Mouse (Mus musculus): ENCODE measurements around the gene Ubb. TPM values are rescaled to one million over a fixed set of nuclear protein-coding genes. Genes with fewer than 3 reads are reported as not detected.

Ubb gene
- polyA plus RNA-seq, 1 experiment from 2014 or later: 3,280 TPM

GRCm38 (mm10) chr11:62553633-62554032 lies 2.7 kb downstream of the Ubb start:
- Histone ChIP-seq H3K4me3 (peak overlapping the region; percentile 39), H3K9ac (no peak overlapping the region), H3K4me2 (peak overlapping the region; percentile 68), H3K4me1 (peaks cover 26% of the 10 kb centered on the region), H3K27me3 (no peaks in the 10 kb centered on the region), H3K36me3 (peaks cover 20% of the 10 kb centered on the region; the same call in 1 of the 2 replicates), H3K9me3 (no peaks in the 10 kb centered on the region), H3K27ac (no peak overlapping the region)
- WGBS: 78% methylated on average over 5 of the region's 5 CpGs
- ATAC-seq (ENCODE audit: insufficient number of reproducible peaks, low FRiP score, low TSS enrichment, low read depth): no peak

GRCm38 (mm10) chr11:62554163-62554855 lies 3.3 kb downstream of the Ubb start:
- H3K27me3 ChIP-seq: no peaks in the 10 kb centered on the region
- peak overlapping the region; percentile 68 for H3K4me2 ChIP-seq
- peaks cover 20% of the 10 kb centered on the region; the same call in 1 of the 2 replicates for H3K36me3 ChIP-seq
- no peak for ATAC-seq (ENCODE audit: insufficient number of reproducible peaks, low FRiP score, low TSS enrichment, low read depth)
- no peak overlapping the region for H3K27ac ChIP-seq
- no peak overlapping the region for H3K9ac ChIP-seq
- H3K9me3 ChIP-seq: no peaks in the 10 kb centered on the region
- H3K4me3 ChIP-seq: peak overlapping the region; percentile 39
- H3K4me1 ChIP-seq: peaks cover 30% of the 10 kb centered on the region
- WGBS: 69% methylated on average over 5 of the region's 5 CpGs

GRCm38 (mm10) chr11:62554934-62555517 lies 4.1 kb downstream of the Ubb start:
- H3K27me3 ChIP-seq: no peaks in the 10 kb centered on the region
- no peak overlapping the region for H3K9ac ChIP-seq
- no peak for ATAC-seq (ENCODE audit: insufficient number of reproducible peaks, low FRiP score, low TSS enrichment, low read depth)
- H3K4me2 ChIP-seq: no peak overlapping the region
- peaks cover 26% of the 10 kb centered on the region for H3K4me1 ChIP-seq
- peaks cover 20% of the 10 kb centered on the region; the same call in 1 of the 2 replicates for H3K36me3 ChIP-seq
- peak overlapping the region; percentile 33; the same call in 1 of the 2 replicates for H3K27ac ChIP-seq
- H3K4me3 ChIP-seq: peak overlapping the region; percentile 39; the same call in 1 of the 2 replicates
- no peaks in the 10 kb centered on the region for H3K9me3 ChIP-seq

GRCm38 (mm10) chr11:62555896-62556412 lies 5.0 kb downstream of the Ubb start:
- H3K9me3 ChIP-seq: no peaks in the 10 kb centered on the region
- H3K4me2 ChIP-seq: no peak overlapping the region
- H3K36me3 ChIP-seq: peaks cover 20% of the 10 kb centered on the region; the same call in 1 of the 2 replicates
- no peak for ATAC-seq (ENCODE audit: insufficient number of reproducible peaks, low FRiP score, low TSS enrichment, low read depth)
- no peak overlapping the region for H3K9ac ChIP-seq
- H3K4me3 ChIP-seq: no peak overlapping the region
- H3K4me1 ChIP-seq: peaks cover 31% of the 10 kb centered on the region
- H3K27ac ChIP-seq: 0 out of 2 replicates have a peak overlapping the region, but pooled peaks have one; percentile 33
- H3K27me3 ChIP-seq: no peaks in the 10 kb centered on the region

- 59% methylated on average over 5 of the region's 5 CpGs for WGBS
- H3K4me2 ChIP-seq: no peak overlapping the region
- no peaks in the 10 kb centered on the region for H3K27me3 ChIP-seq
- no peak overlapping the region for H3K4me3 ChIP-seq
- ATAC-seq (ENCODE audit: insufficient number of reproducible peaks, low FRiP score, low TSS enrichment, low read depth): no peak
- H3K27ac ChIP-seq: no peak overlapping the region
- H3K9ac ChIP-seq: no peak overlapping the region
- peaks cover 20% of the 10 kb centered on the region; the same call in 1 of the 2 replicates for H3K36me3 ChIP-seq
- peaks cover 31% of the 10 kb centered on the region for H3K4me1 ChIP-seq
- H3K9me3 ChIP-seq: no peaks in the 10 kb centered on the region
These were observed 6.2 kb downstream of the Ubb start for GRCm38 (mm10) chr11:62557205-62557604.

- H3K27ac ChIP-seq: no peak overlapping the region
- peaks cover 30% of the 10 kb centered on the region for H3K4me1 ChIP-seq
- no peak overlapping the region for H3K4me2 ChIP-seq
- no peak overlapping the region for H3K4me3 ChIP-seq
- H3K9ac ChIP-seq: no peak overlapping the region
- no peaks in the 10 kb centered on the region for H3K9me3 ChIP-seq
- 49% methylated on average over 2 of the region's 2 CpGs for WGBS
- no peak for ATAC-seq (ENCODE audit: insufficient number of reproducible peaks, low FRiP score, low TSS enrichment, low read depth)
- no peaks in the 10 kb centered on the region for H3K27me3 ChIP-seq
- peaks cover 18% of the 10 kb centered on the region; the same call in 1 of the 2 replicates for H3K36me3 ChIP-seq
These were observed 7.2 kb downstream of the Ubb start for GRCm38 (mm10) chr11:62558152-62558551.

GRCm38 (mm10) chr11:62558961-62559646 lies 8.1 kb downstream of the Ubb start:
- Histone ChIP-seq H3K4me1 (peaks cover 20% of the 10 kb centered on the region), H3K4me3 (no peak overlapping the region), H3K9ac (no peak overlapping the region), H3K4me2 (no peak overlapping the region), H3K27me3 (no peaks in the 10 kb centered on the region), H3K27ac (no peak overlapping the region), H3K9me3 (no peaks in the 10 kb centered on the region), H3K36me3 (peaks cover 9% of the 10 kb centered on the region; the same call in 1 of the 2 replicates)
- 48% methylated on average over 6 of the region's 6 CpGs for WGBS
- ATAC-seq (ENCODE audit: insufficient number of reproducible peaks, low FRiP score, low TSS enrichment, low read depth): no peak

GRCm38 (mm10) chr11:62560463-62561016 lies 9.6 kb downstream of the Ubb start:
- ATAC-seq (ENCODE audit: insufficient number of reproducible peaks, low FRiP score, low TSS enrichment, low read depth): no peak
- Histone ChIP-seq H3K9me3 (no peaks in the 10 kb centered on the region), H3K4me3 (peak overlapping the region; percentile 32), H3K9ac (peak overlapping the region; percentile 8; the same call in 1 of the 2 replicates), H3K4me1 (peaks cover 9% of the 10 kb centered on the region), H3K27me3 (no peaks in the 10 kb centered on the region), H3K36me3 (no peaks in the 10 kb centered on the region), H3K27ac (no peak overlapping the region), H3K4me2 (peak overlapping the region; percentile 53)
- WGBS: 27% methylated on average over 43 of the region's 43 CpGs

- Histone ChIP-seq H3K27me3 (no peaks in the 10 kb centered on the region), H3K9me3 (no peaks in the 10 kb centered on the region), H3K36me3 (no peaks in the 10 kb centered on the region), H3K4me1 (peaks cover 9% of the 10 kb centered on the region), H3K9ac (no peak overlapping the region), H3K4me2 (no peak overlapping the region), H3K27ac (no peak overlapping the region), H3K4me3 (no peak overlapping the region)
- WGBS: 87% methylated on average over 2 of the region's 2 CpGs
- no peak for ATAC-seq (ENCODE audit: insufficient number of reproducible peaks, low FRiP score, low TSS enrichment, low read depth)
These were observed 12.6 kb downstream of the Ubb start for GRCm38 (mm10) chr11:62563590-62563989.

- H3K36me3 ChIP-seq: no peaks in the 10 kb centered on the region
- H3K27ac ChIP-seq: no peak overlapping the region
- no peak overlapping the region for H3K9ac ChIP-seq
- no peaks in the 10 kb centered on the region for H3K9me3 ChIP-seq
- H3K4me2 ChIP-seq: no peak overlapping the region
- peaks cover under 1% of the 10 kb centered on the region; the same call in 1 of the 2 replicates for H3K4me1 ChIP-seq
- H3K27me3 ChIP-seq: no peaks in the 10 kb centered on the region
- no peak overlapping the region for H3K4me3 ChIP-seq
- ATAC-seq (ENCODE audit: insufficient number of reproducible peaks, low FRiP score, low TSS enrichment, low read depth): no peak
- 70% methylated on average over 7 of the region's 7 CpGs for WGBS
These were observed 14.8 kb downstream of the Ubb start for GRCm38 (mm10) chr11:62565747-62566146.

GRCm38 (mm10) chr11:62566211-62566610 lies 15.2 kb downstream of the Ubb start:
- Histone ChIP-seq H3K27ac (no peak overlapping the region), H3K4me2 (no peak overlapping the region), H3K4me3 (no peak overlapping the region), H3K9me3 (no peaks in the 10 kb centered on the region), H3K27me3 (no peaks in the 10 kb centered on the region), H3K4me1 (no peaks in the 10 kb centered on the region), H3K9ac (no peak overlapping the region), H3K36me3 (no peaks in the 10 kb centered on the region)
- WGBS: 75% methylated on average over 1 of the region's 1 CpGs
- ATAC-seq (ENCODE audit: insufficient number of reproducible peaks, low FRiP score, low TSS enrichment, low read depth): no peak

All from limb, embryonic 15.5 days (tissue).